Mouse (Mus musculus) heart, adult 2 months (tissue): Measurements from ENCODE around the gene Gm20696.

Experiments
- CTCF ChIP-seq: fragments of 200-600 bp; IDR thresholded peaks from 2 replicates; pipeline ENCODE4 v1.8.1; 2022; ENCODE audit warnings: antibody characterized with exemption, mild to moderate bottlenecking, moderate library complexity
- EP300 ChIP-seq: fragments of 200-500 bp; IDR thresholded peaks from 2 replicates; pipeline ENCODE4 v1.6.1; 2011; ENCODE audit warnings: low read depth, low read length, control low read depth; ENCODE audit not compliant: insufficient read depth
- POLR2A ChIP-seq: fragments of 200-500 bp; IDR thresholded peaks from 2 replicates; pipeline ENCODE4 v1.6.1; 2011; ENCODE audit warnings: mild to moderate bottlenecking, low read depth, low read length, control low read depth; ENCODE audit not compliant: insufficient read depth

DNA sequence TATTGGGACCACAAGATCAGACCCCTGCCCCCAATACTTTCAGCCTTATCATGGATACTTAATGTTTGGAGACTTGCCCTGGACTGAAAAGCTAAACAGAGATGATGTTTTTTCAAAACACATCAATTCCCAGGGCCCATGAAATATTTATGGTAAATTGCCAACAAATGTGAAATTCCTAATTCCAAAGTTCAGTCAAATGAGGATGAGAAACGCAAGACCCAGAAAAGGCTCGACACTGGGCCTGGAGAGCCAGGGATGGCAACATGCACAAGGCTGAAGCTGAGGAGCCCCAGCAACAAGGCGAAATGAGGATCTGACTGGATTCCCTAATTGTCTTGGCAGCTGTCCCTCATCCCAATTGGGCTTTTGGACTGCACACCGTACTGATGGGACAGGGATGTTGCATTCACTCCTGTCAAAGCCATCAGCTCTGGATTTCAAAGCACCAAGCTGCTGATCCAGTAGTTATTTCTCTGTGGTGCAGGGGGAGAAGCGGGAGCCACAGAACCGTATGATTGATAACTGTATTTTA, 438.2 kb downstream of the Gm20696 start:
- TF ChIP-seq POLR2A: no peak
- no peak for TF ChIP-seq CTCF
- no peak for TF ChIP-seq EP300
